Comparison of ENCODE assay signal across 15 mouse cellular contexts in genomic region chr2:166039681-166040080, GRCm38 (mm10).
"Had no signal": no experiment of that assay in that cellular context is flagged by ENCODE, and none has a peak within 500 bp of the region (broad histone marks: within the 10 kb centered on the region; RNA-seq: fewer than 3 reads in every experiment).

No protein-coding gene starts in this region.

- H3K4me2 ChIP-seq: limb, embryonic 12.5 days; limb, embryonic 15.5 days; liver, embryonic 13.5 days; midbrain, embryonic 11.5 days had no signal

- H3K9me3 ChIP-seq: limb, embryonic 12.5 days; limb, embryonic 15.5 days; liver, embryonic 13.5 days had no signal

- H3K36me3 ChIP-seq: limb, embryonic 12.5 days; liver, embryonic 13.5 days had no signal

- H3K4me3 ChIP-seq: limb, embryonic 12.5 days; limb, embryonic 15.5 days; liver, embryonic 13.5 days had no signal

- ATAC-seq: intestine, embryonic 16.5 days had no signal

- DNase-seq: left cerebral cortex, postnatal 4 days; liver, embryonic 13.5 days; lung, adult 2 months; lung, postnatal 14 days; lung, postnatal 4 days; midbrain, embryonic 14.5 days; thymus, adult 2 months; thymus, postnatal 14 days; thymus, postnatal 4 days had no signal

- H3K27me3 ChIP-seq: limb, embryonic 12.5 days; limb, embryonic 15.5 days; liver, embryonic 13.5 days had no signal

- H3K27ac ChIP-seq: kidney, postnatal 0 days; limb, embryonic 12.5 days; limb, embryonic 15.5 days; liver, embryonic 13.5 days; stomach, postnatal 0 days had no signal

- H3K9ac ChIP-seq: limb, embryonic 12.5 days; limb, embryonic 15.5 days; liver, embryonic 13.5 days had no signal
